Mouse (Mus musculus) CD4-positive, CD25-positive, alpha-beta regulatory T cell (primary cell): ENCODE results near the gene Olfr987. TPM values are rescaled to one million over a fixed set of nuclear protein-coding genes. Genes with fewer than 3 reads are reported as not detected.

Source experiments
- polyA plus RNA-seq: library from polyadenylated mRNA; unstranded; fragments of 100-300 nt; shearing (Covaris generic); gene quantifications from one replicate; pipeline ENCODE4 v1.2.1, GENCODE M21; 2017

Gene Olfr987
- not detected for polyA plus RNA-seq

GRCm38 (mm10) chr2:85339215-85339614 lies at the start of gene Olfr987:
Gene Olfr987 (minus strand): TSS chr2:85339315.

GRCm38 (mm10) chr2:85363127-85363526 lies 24.0 kb upstream of the Olfr987 start, which contains the start of gene Olfr988:
Gene Olfr988 (minus strand): TSS chr2:85363227.

Other genes starting within 250 kb of the Olfr987 start
- not detected for gene Aplnr, start 203.1 kb downstream of the Olfr987 start, polyA plus RNA-seq
- gene Lrrc55, start 142.1 kb downstream of the Olfr987 start, polyA plus RNA-seq = not detected
- gene Olfr988, start 23.9 kb upstream of the Olfr987 start, polyA plus RNA-seq = not detected
- gene Olfr992, start 70.2 kb upstream of the Olfr987 start, polyA plus RNA-seq = not detected
- gene Olfr993, start 75.6 kb upstream of the Olfr987 start, polyA plus RNA-seq = not detected
- gene Olfr994, start 97.1 kb upstream of the Olfr987 start, polyA plus RNA-seq = not detected
- not detected for gene Olfr995, start 104.3 kb upstream of the Olfr987 start, polyA plus RNA-seq
- not detected for gene 4833423E24Rik, start 179.7 kb upstream of the Olfr987 start, polyA plus RNA-seq
- not detected for gene Olfr996, start 239.9 kb upstream of the Olfr987 start, polyA plus RNA-seq
- gene Olfr998, start 249.6 kb upstream of the Olfr987 start, polyA plus RNA-seq = not detected